Mouse (Mus musculus) limb, embryonic 14.5 days (tissue): ENCODE measurements at regions not wholly inside any gene's neighbourhood (a gene's known extent, or its start where the extent isn't known, plus 50 kb on each side); places are given as distances from the start of the nearest gene placed in this dataset.
"Not testable (repeated sequence)": the region's sequence is repeated elsewhere in the genome, so short reads cannot be mapped to it uniquely, and the experiment has no call there.

ENCODE experiments used
- ATAC-seq: fragments of 200-750 bp; cut with Nextera tagmentation; 2 replicates; pipeline ENCODE4 v1.8.0; 2017; ENCODE audit warnings: low read depth, moderate number of reproducible peaks, moderate TSS enrichment; ENCODE audit not compliant: low FRiP score
- DNase-seq: peaks from one replicate; pipeline ENCODE4 v3.0.0-alpha.2; 2015; ENCODE audit warnings: low spot score
- H3K27ac ChIP-seq: fragments of 300-500 bp; sonication (generic); replicated peaks from 2 replicates; pipeline ENCODE4 v1.5.1; 2014; ENCODE audit warnings: low read depth, mild to moderate bottlenecking, low read length, moderate library complexity, mixed read lengths
- H3K27me3 ChIP-seq: fragments of 300-500 bp; sonication (generic); 2 replicates; pipeline ENCODE4 v1.6.1; 2014; ENCODE audit warnings: low read length, mixed read lengths; ENCODE audit not compliant: control insufficient read depth, insufficient read depth
- H3K36me3 ChIP-seq: fragments of 300-500 bp; sonication (generic); 2 replicates; pipeline ENCODE4 v1.6.1; 2014; ENCODE audit warnings: mild to moderate bottlenecking, low read length, moderate library complexity, mixed read lengths; ENCODE audit not compliant: control insufficient read depth, insufficient read depth
- H3K4me1 ChIP-seq: fragments of 300-500 bp; sonication (generic); 2 replicates; pipeline ENCODE4 v1.6.1; 2014; ENCODE audit warnings: antibody characterized with exemption, low read length, mixed read lengths; ENCODE audit not compliant: control insufficient read depth, insufficient read depth
- H3K4me2 ChIP-seq: fragments of 300-500 bp; sonication (generic); replicated peaks from 2 replicates; pipeline ENCODE4 v1.6.1; 2014; ENCODE audit warnings: low read depth, mild to moderate bottlenecking, low read length, moderate library complexity; ENCODE audit not compliant: severe bottlenecking
- H3K4me3 ChIP-seq: fragments of 300-500 bp; sonication (generic); replicated peaks from 2 replicates; pipeline ENCODE4 v1.5.1; 2014; ENCODE audit warnings: low read length
- H3K9ac ChIP-seq: fragments of 300-500 bp; sonication (generic); 2 replicates; pipeline ENCODE4 v1.6.1; 2014; ENCODE audit warnings: mild to moderate bottlenecking, low read depth, low read length, moderate library complexity; ENCODE audit not compliant: severe bottlenecking
- H3K9me3 ChIP-seq: fragments of 300-500 bp; sonication (generic); 2 replicates; pipeline ENCODE4 v1.6.1; 2016; ENCODE audit warnings: low read length; ENCODE audit not compliant: control insufficient read depth
- POLR2A ChIP-seq: fragments of 200-500 bp; IDR thresholded peaks from 2 replicates; pipeline ENCODE4 v1.8.0; 2012; ENCODE audit warnings: inconsistent platforms, mild to moderate bottlenecking, moderate library complexity, borderline replicate concordance; ENCODE audit not compliant: insufficient read depth, insufficient read length; ENCODE audit errors: extremely low read depth
- whole genome bisulfite sequencing: fragments of 180-500 bp; shearing (Covaris S2); extraction: QIAGEN DNeasy Blood & Tissue Kit; methylation state at CpG from one replicate; pipeline ENCODE4 v1.1.7; 2014; 5-methylcytosine and 5-hydroxymethylcytosine counted together

DNA sequence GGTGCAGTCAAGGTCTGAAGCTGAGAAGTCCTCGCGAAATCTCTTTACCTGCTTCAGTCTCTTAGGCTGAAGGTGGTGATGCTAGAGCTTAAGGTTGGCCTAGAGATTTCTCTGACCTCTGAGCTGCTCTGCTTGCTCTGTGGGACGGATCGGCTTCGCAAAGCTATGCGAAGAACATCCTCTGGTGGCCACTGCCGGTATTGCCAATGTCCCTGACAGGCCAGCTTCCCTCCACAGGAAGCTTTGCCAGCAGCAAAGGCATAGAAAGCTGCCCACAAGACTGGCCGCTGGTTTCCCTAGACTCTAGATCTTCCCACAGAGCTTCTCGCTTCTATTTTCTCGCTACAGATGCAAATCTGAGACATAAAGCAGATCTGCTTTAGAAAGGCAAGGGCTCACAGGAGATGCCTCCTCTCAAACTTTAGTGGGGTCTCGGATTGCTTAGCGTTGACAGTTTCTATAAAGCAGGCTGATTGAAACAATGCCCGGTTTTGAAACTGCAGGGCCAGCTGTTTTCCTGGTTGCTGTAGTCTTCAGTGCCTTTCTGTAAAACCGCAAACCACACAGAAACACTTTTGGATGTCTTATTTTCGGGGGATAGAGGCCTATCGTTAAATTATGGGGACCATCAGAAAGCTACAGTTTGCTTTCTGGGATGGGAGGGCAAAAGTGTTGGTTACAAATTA, 153.7 kb downstream of the Car8 start:
- Histone ChIP-seq H3K9ac (peak overlapping the region; percentile 32; the same call in 1 of the 2 replicates), H3K4me3 (no peak overlapping the region), H3K27ac (no peak overlapping the region; the same call in 1 of the 2 replicates), H3K36me3 (no peaks in the 10 kb centered on the region), H3K4me2 (no peak overlapping the region; the same call in 1 of the 2 replicates), H3K9me3 (no peaks in the 10 kb centered on the region), H3K4me1 (0 out of 2 replicates have a peak, but pooled peaks cover 3% of the 10 kb centered on the region), H3K27me3 (no peaks in the 10 kb centered on the region)
- WGBS: 16% methylated on average over 16 of the region's 16 CpGs
- DNase-seq (peak; percentile 75), ATAC-seq (peak; percentile 62)
- no peak for TF ChIP-seq POLR2A

DNA sequence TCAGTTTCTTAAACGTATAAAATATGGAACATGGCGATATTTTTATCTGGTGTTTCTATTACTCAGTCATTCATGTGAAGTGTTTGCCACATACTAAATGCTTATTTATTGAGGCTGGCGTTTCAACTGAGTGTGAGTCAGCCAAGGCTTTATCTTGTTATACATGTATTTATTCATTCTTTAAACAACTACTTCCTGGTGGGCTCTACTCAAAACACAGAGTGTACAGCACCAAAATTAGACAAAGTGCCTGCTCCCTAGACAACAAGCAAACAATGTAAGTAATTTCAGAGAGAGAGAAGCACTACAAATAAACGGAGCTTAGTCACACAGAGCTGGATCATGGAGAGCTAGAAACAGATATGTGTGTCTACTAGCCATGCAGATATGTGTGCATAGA, 159.5 kb downstream of the Car8 start:
- Histone ChIP-seq H3K4me3 (no peak overlapping the region), H3K36me3 (no peaks in the 10 kb centered on the region), H3K27me3 (no peaks in the 10 kb centered on the region), H3K9me3 (no peaks in the 10 kb centered on the region), H3K4me2 (no peak overlapping the region), H3K27ac (no peak overlapping the region), H3K4me1 (no peaks in the 10 kb centered on the region), H3K9ac (no peak overlapping the region)
- no peak for TF ChIP-seq POLR2A
- DNase-seq (no peak), ATAC-seq (no peak)
- WGBS: 82% methylated on average over 4 of the region's 4 CpGs

DNA sequence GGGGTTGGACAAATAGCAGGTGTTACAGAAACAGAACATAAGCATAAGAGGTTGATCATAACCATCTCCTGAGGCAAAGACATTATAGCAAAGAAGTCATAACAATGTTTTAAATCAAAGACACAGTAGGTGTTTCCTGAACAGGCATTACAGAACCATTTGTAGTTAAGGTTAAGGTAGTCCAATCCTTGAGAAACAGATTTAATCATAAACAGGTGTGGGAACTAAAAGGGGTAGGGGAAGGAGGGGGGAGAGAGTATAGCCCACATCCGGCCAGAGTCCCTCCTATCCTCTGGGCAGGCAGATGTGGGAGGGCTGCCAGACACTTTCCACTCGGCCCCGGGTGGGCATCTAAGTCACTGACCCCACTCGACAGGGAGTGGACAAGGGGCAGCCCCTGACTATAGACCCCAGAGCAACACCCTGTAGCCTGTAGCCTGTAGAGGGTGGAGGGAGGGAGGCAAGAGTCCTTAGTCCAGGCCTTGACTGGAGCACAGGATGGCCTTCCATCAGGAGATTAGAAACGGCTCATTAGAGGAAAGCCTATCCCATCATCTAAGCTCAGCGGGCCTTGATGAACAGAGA, 165.8 kb downstream of the Car8 start:
- DNase-seq (no peak), ATAC-seq (no peak)
- Histone ChIP-seq H3K36me3 (no peaks in the 10 kb centered on the region), H3K4me1 (no peaks in the 10 kb centered on the region), H3K4me2 (no peak overlapping the region), H3K27me3 (no peaks in the 10 kb centered on the region), H3K9ac (no peak overlapping the region), H3K4me3 (no peak overlapping the region), H3K27ac (no peak overlapping the region), H3K9me3 (no peaks in the 10 kb centered on the region)
- WGBS: 25% methylated on average over 6 of the region's 6 CpGs
- no peak for TF ChIP-seq POLR2A

DNA sequence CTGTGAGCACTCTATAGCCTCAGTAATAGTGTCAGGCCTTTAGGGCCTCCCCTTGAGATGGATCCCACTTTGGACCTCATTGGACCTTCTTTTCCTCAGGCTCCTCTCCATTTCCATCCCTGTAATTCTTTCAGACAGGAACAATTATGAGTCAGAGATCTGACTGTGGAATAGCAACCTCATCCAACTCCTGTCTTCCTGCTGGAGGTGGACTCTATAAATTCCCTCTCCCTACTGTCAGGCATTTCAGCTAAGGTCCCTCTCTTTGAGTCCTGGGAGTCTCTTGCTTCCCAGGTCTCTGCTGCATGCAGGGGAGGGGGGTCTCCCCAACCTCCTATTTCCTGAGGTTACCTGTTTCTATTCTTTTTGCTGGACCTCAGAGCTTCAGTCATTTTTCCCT, 168.1 kb downstream of the Car8 start:
- not testable (repeated sequence) for H3K27ac ChIP-seq, ATAC-seq, H3K27me3 ChIP-seq, H3K4me2 ChIP-seq, H3K4me1 ChIP-seq, H3K9me3 ChIP-seq, H3K9ac ChIP-seq, DNase-seq, H3K36me3 ChIP-seq, H3K4me3 ChIP-seq

DNA sequence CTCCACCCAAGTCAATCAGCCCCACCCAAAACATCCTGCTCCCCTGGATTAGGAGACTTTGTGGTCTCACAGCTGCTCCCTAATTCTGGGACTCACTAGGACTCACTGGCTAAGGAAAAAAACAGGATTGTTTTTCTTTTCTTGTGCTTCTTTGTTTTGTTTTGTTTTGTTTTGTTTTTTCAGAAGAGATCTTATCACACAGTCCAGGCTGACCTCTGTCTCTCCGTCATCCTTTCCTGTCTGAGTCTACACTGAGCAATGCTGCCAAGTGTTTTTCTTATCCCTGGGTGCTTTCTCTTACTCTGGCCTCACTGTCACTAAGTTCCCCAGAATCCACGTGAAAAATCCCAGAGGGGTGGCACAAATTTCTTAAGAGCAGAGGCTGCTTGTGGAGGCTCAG, 170.8 kb downstream of the Car8 start:
- 42% methylated on average over 2 of the region's 2 CpGs for WGBS
- no peak for ATAC-seq

More for the DNA sequence above, 170.8 kb downstream of the Car8 start:
- Histone ChIP-seq H3K36me3 (no peaks in the 10 kb centered on the region), H3K9me3 (no peaks in the 10 kb centered on the region), H3K4me2 (no peak overlapping the region), H3K9ac (no peak overlapping the region), H3K4me1 (no peaks in the 10 kb centered on the region), H3K27ac (no peak overlapping the region), H3K27me3 (no peaks in the 10 kb centered on the region), H3K4me3 (no peak overlapping the region)
- DNase-seq: no peak
- TF ChIP-seq POLR2A: no peak
